Mouse (Mus musculus): ENCODE measurements around the gene Supt5.

DNA sequence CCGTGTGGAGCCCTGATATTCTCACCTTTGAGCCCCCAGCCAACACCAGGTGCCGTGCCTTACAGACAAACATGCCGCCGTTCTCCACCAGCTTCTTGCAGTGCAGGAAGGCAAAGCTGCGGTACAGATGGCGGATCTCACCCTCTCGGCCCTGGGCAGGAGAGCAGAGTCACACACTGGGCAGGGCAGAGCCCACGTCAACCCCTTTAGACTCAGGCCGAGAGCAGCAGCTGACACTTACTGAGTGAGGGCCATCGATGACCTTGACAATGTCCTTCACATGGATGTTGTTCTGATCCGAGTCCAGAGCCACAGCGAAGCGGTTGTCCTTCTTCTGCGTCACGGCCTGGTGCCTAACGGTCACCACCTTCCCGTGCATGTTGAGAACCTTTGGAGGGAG lies 19.8 kb downstream of the Supt5 start:
- TF ChIP-seq CTCF (IDR thresholded peaks at IDR 0.05; ENCODE audit: low read depth): no peak
- no peak for TF ChIP-seq EP300 (optimal IDR thresholded peaks at IDR 0.05)

Measured in stomach, postnatal 0 days (tissue).